Mouse (Mus musculus) inflammation-experienced regulatory T-cells (primary cell): Measurements from ENCODE around the gene Rps9. TPM values are rescaled to one million over a fixed set of nuclear protein-coding genes. Genes with fewer than 3 reads are reported as not detected.

Experiments
- polyA plus RNA-seq, 2 experiments: library from polyadenylated mRNA; unstranded; fragments of 100-300 nt; shearing (Covaris generic); gene quantifications; one replicate each; pipeline ENCODE4 v1.2.1; 2017

Gene Rps9
- 1,000 to 10,000 TPM; 1,569 to 1,712 TPM for polyA plus RNA-seq

DNA sequence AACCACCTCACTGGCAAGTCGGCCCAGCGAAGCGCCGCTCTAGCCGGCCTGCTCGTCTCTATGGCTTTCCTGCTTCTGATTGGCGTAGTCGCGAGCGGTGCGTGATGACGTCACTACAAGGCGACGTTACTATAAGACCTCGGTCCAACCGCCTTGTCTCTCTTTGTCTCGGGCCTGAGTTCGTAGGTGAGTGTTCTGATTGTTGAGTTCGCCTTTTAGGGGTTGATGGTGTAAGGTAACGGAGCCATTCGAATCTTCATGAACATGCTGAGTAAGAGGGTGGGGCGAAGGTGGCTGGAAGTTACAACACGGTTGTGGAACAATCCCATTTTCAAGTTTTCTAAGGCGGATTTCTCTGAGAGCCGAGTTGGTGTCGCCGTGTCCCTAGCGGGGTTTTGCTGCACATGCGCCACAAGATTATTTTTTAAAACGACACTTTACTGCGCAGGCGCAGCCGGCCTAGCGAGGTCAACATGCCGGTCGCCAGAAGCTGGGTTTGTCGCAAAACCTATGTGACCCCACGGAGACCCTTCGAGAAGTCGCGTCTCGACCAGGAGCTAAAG lies at the start of gene Rps9:
Gene Rps9, plus strand, starts transcription at position 115 of the 563 bp plus-strand sequence.

DNA sequence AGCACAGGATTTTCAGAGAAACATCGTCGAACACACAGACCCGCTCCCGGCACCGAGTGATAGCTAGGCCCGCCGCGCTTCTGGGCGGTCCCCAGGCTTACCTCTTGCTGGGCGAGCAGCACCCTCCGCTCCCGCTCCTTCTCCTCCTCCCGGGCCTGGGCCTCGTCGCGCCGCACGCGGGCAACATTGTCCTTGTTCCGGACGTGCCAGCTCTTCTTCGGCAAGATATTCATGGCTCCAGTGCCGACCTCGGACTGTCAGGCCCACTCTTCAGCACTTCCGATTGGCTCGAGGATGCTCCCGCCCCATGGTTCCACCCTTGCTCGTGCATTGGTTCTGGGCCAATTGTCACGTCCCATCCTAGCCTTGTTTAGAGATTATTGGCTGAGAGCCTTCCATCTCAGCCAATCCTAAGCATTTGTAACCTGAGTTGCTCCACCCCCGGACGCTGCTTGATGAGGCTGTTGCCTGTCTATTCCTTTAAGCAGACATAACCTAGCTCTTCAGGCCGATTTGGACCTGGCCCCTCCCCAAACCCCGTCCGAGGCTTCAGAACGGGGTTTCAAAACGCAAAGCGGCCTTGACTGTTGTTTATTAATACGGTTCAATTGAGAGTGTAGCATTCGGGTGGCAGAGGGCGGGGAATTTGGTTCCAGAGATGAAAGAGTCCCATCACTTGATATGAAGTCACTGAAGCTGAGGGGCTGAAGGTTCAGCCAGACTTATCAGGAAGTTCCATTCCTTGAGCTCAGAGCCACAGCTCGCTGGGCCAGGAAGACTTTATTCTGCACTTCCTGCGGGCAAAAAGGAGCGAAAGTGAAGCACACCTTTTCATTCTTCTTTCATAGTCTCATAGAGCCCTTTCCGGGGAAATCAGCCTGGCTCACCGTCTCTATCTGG lies 38.3 kb upstream of the Rps9 start, which contains the start of gene Leng1:
Gene Leng1, minus strand, starts transcription at position 626 of the 900 bp plus-strand sequence.

DNA sequence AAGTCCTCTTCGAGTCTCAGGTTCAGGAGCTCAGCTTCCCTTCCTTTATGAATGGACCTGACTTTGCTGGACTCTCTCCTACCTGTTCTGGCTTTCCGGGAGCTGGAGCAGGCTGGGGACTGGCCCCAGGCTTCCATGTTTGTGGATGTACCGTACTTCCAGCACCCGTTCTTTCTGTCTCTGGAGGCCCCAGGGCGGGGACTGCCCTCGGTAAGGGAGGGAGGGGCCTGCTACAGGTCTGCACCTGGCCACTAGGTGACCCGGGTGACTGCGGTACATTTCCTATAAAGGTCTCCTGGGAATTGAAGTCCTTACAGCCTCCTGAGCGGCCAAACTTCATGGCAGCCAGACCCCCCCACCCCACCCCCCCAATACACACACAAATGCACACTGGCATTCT lies 26.5 kb upstream of the Rps9 start, which contains the start of gene Tmc4:
Gene Tmc4, minus strand, starts transcription at position 212 of the 400 bp plus-strand sequence.

DNA sequence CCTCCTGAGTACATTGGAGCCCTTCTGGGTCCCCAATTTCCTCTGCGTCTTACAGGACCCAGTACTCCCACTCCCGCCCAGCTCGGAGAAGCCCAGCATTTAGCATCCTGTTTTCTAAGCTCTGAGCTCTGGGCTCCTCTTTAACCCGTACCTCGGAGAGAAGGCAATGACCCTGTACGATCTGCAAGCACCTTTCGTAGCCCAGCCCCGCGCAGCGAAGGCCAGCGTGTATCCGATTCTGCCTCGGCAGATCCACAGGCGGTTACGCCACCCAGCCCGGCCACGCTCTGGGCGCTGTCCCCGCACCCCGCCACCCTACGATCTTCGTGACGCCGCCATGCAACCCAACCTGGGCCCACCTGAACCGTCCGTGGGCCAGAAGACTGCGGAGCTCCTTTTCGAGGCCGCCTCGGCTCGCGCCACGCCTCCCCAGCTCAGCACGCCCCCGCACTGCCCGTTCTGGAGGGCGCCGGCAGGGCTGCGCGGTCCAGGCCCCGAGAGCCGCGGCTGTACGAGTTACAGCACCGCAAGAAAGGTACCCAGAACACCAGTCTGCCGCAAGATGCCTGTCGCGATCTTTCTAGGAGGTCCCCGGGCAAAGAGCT lies 11.3 kb upstream of the Rps9 start, which contains the start of gene Tsen34:
Gene Tsen34, plus strand, starts transcription at position 482 of the 605 bp plus-strand sequence.

DNA sequence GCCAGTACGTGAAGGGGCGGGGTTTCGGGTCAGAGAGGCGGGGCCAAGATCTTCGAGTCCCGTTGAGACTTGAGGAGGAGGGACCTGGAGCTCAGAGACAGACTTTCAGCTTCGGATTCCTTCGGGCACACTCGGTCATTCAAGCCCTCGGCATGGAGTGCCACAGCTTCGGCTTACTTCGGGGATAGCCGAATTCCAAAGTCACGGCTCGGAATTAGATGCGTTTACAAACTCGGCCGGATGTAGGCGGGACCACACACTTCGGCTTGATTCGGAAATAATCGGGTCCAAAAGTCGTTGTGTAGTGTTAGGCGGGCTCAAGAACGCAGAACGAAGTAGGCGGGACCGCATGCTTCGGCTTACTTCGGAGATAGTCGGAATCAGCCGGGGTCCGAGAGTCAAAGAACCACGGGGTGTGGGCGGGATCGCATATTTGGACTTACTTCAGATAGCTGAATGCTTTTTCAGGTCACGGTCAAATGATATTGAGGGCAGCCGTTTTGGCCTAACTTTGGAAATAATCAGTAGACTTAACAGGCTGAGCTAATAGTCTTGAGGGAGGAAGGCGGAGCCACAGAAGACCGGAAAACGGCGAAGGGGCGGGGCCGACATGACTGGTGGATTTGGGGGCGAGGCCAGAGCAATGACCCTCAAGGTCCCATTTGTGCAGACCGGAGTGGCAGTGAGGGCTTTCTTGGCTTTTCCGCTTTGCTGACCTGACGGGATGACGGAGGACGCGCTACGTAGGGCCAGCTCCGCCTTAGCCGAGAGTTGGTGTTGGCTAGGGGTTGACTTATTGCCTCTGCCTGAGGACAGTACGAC lies 10.6 kb upstream of the Rps9 start, which contains the start of gene Mboat7:
Gene Mboat7, minus strand, starts transcription at position 537 of the 822 bp plus-strand sequence.

DNA sequence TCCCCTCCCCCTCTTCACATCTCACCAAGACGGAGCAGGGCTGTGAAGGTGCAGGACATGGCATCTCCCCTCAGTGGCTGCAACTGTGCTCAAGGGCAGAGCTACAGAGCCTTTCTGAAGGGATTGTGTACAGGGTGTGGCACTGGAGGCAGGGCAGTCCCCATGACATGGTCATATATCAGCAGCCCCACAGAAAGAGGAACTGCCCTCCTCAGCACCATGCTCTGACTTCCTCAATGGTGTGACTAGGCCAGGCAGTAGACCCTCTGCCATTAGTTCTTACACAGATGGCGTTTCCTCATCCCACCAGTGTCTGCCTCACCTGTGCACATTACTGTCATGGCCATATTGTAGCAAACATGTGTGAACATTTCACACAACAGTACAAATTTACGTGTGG lies 16.5 kb downstream of the Rps9 start, which contains the start of gene Pirb:
Gene Pirb, minus strand, starts transcription at position 124 of the 400 bp plus-strand sequence.

Other genes starting within 250 kb of the Rps9 start
- gene Tarm1, start 201.4 kb upstream of the Rps9 start, polyA plus RNA-seq, result 1 to 10 TPM in 1 of 2 experiments, under 1 TPM in 1; 0.13 to 1.5 TPM
- under 1 TPM in 1 of 2 experiments, not detected in 1; 0.72 TPM for gene Oscar, start 87.8 kb upstream of the Rps9 start, polyA plus RNA-seq
- gene Ndufa3, start 86.6 kb upstream of the Rps9 start, polyA plus RNA-seq, result 100 to 1,000 TPM; 427 to 462 TPM
- gene Tfpt, start 74.1 kb upstream of the Rps9 start, polyA plus RNA-seq, result 10 to 100 TPM; 43.8 to 60.9 TPM
- gene Prpf31, start 74.0 kb upstream of the Rps9 start, polyA plus RNA-seq, result 10 to 100 TPM; 76.7 to 83.1 TPM
- gene Cnot3, start 58.7 kb upstream of the Rps9 start, polyA plus RNA-seq, result 100 to 1,000 TPM; 101 to 115 TPM
- gene Leng1, start 38.2 kb upstream of the Rps9 start, polyA plus RNA-seq, result 10 to 100 TPM; 19.8 to 38.5 TPM
- gene Tmc4, start 26.4 kb upstream of the Rps9 start, polyA plus RNA-seq, result 1 to 10 TPM; 5.4 to 5.6 TPM
- 10 to 100 TPM; 29.2 to 41.8 TPM for gene Tsen34, start 11.1 kb upstream of the Rps9 start, polyA plus RNA-seq
- 10 to 100 TPM; 66.0 to 73.7 TPM for gene Mboat7, start 10.5 kb upstream of the Rps9 start, polyA plus RNA-seq
- gene Pirb, start 16.4 kb downstream of the Rps9 start, polyA plus RNA-seq, result 1 to 10 TPM in 1 of 2 experiments, under 1 TPM in 1; 0.65 to 4.7 TPM
- gene Gm15448, start 121.7 kb downstream of the Rps9 start, polyA plus RNA-seq, result under 1 TPM; 0.22 to 0.98 TPM
- gene Pira2, start 141.1 kb downstream of the Rps9 start, polyA plus RNA-seq, result 1 to 10 TPM in 1 of 2 experiments, under 1 TPM in 1; 0.16 to 1.8 TPM
- gene Gm14548, start 194.1 kb downstream of the Rps9 start, polyA plus RNA-seq, result 1 to 10 TPM in 1 of 2 experiments, under 1 TPM in 1; 0.08 to 2.8 TPM
- gene Lilra6, start 211.5 kb downstream of the Rps9 start, polyA plus RNA-seq, result 1 to 10 TPM in 1 of 2 experiments, under 1 TPM in 1; 0.33 to 2.1 TPM